Mouse (Mus musculus) liver, embryonic 13.5 days (tissue): Measurements from ENCODE around the gene Rps10. TPM values are rescaled to one million over a fixed set of nuclear protein-coding genes. Genes with fewer than 3 reads are reported as not detected.
"Not testable (repeated sequence)": the region's sequence is repeated elsewhere in the genome, so short reads cannot be mapped to it uniquely, and the experiment has no call there.

Experiments
- ATAC-seq: fragments of 200-750 bp; cut with Nextera tagmentation; 2 replicates; pipeline ENCODE4 v1.8.0; 2017; ENCODE audit warnings: low read depth, mild to moderate bottlenecking, moderate number of reproducible peaks, moderate library complexity
- DNase-seq: peaks from one replicate; pipeline ENCODE4 v3.0.0; 2022
- H3K27ac ChIP-seq: fragments of 300-500 bp; sonication (generic); 2 replicates; pipeline ENCODE4 v1.5.1; 2015; ENCODE audit warnings: moderate library complexity, mild to moderate bottlenecking, inconsistent platforms
- H3K27me3 ChIP-seq: fragments of 300-500 bp; sonication (generic); 2 replicates; pipeline ENCODE4 v1.6.1; 2015; ENCODE audit warnings: mild to moderate bottlenecking, inconsistent platforms
- H3K36me3 ChIP-seq: fragments of 300-500 bp; sonication (generic); 2 replicates; pipeline ENCODE4 v1.6.1; 2015; ENCODE audit warnings: mild to moderate bottlenecking, inconsistent platforms
- H3K4me1 ChIP-seq: fragments of 300-500 bp; sonication (generic); replicated peaks from 2 replicates; pipeline ENCODE4 v1.6.1; 2015; ENCODE audit warnings: inconsistent platforms
- H3K4me2 ChIP-seq: fragments of 300-500 bp; sonication (generic); 2 replicates; pipeline ENCODE4 v1.6.1; 2015; ENCODE audit warnings: inconsistent platforms, mild to moderate bottlenecking, moderate library complexity
- H3K4me3 ChIP-seq: fragments of 300-500 bp; sonication (generic); replicated peaks from 2 replicates; pipeline ENCODE4 v1.5.1; 2015; ENCODE audit warnings: mild to moderate bottlenecking, inconsistent platforms
- H3K9ac ChIP-seq: fragments of 300-500 bp; sonication (generic); 2 replicates; pipeline ENCODE4 v1.6.1; 2015; ENCODE audit warnings: mild to moderate bottlenecking, inconsistent platforms
- H3K9me3 ChIP-seq: fragments of 300-500 bp; sonication (generic); replicated peaks from 2 replicates; pipeline ENCODE4 v1.6.1; 2016; ENCODE audit warnings: inconsistent platforms
- WGBS: fragments of 180-500 bp; shearing (Covaris S2); methylation state at CpG from one replicate; pipeline ENCODE4 v1.1.7; 2015; ENCODE audit not compliant: insufficient replicate concordance; 5-methylcytosine and 5-hydroxymethylcytosine counted together
- polyA plus RNA-seq: library from polyadenylated mRNA; unstranded; fragments of >200 nt; fragmentation: Nextera tagmentation; extraction: Ambion mirVana; gene quantifications from 2 replicates; pipeline ENCODE4 v1.2.1, GENCODE M21; 2015

Rps10 gene
- polyA plus RNA-seq, 1 experiment from 2014 or later, result 786 TPM

DNA sequence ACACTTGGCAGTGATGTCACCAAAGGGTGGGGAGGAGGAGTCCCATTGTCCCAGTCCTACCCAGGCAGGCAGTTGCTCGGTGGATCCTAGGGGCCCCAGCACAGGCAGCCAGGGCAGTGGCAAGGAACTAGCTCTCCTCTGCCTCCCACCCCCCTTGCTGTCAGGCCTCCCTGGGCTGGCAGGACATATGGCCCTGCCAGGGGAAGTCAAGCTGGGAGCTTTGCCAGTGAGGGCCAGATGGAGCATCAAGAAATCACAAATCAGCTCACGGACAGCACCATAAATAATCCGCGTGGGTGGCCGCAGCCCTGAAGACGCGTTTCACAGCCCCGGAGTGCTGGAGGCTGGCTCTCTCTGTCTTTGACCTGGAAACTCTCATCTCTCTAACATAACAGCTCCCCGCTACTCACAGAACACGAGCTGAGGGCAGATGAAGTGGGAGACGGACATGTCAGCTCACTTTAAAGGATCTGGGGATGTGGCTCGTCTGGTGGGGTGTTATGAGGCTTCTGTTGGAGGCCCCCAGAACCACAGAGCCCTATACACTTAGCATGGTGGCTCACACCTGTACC lies 6.1 kb upstream of the Rps10 start:
- Histone ChIP-seq H3K9ac (no peak overlapping the region), H3K27me3 (no peaks in the 10 kb centered on the region), H3K4me1 (peaks cover 10% of the 10 kb centered on the region; the same call in 1 of the 2 replicates), H3K4me3 (no peak overlapping the region), H3K36me3 (no peaks in the 10 kb centered on the region), H3K9me3 (no peaks in the 10 kb centered on the region), H3K4me2 (no peak overlapping the region), H3K27ac (no peak overlapping the region)
- WGBS, result 38% methylated on average over 12 of the region's 12 CpGs
- DNase-seq, result no peak
- no peak for ATAC-seq

DNA sequence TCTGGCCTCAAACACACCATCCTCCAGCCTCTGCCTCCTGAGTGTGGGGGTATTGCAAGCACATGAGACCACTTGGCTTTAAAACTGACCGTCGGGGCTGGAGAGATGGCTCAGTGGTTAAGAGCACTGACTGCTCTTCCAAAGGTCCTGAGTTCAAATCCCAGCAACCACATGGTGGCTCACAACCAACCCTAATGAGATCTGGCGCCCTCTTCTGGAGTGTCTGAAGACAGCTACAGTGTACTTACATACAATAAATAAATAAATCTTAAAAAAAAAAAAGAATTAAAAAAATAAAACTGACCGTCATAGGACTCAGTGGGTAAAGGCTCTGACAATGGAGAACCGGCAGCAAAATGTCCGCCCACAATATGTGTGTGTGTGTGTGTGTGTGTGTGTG lies 3.4 kb upstream of the Rps10 start:
- not testable (repeated sequence) for H3K9ac ChIP-seq, DNase-seq, H3K27me3 ChIP-seq, H3K27ac ChIP-seq, ATAC-seq, H3K36me3 ChIP-seq, H3K4me2 ChIP-seq, H3K9me3 ChIP-seq, H3K4me3 ChIP-seq
- H3K4me1 ChIP-seq, result peaks cover 27% of the 10 kb centered on the region
- WGBS, result 77% methylated on average over 6 of the region's 6 CpGs

DNA sequence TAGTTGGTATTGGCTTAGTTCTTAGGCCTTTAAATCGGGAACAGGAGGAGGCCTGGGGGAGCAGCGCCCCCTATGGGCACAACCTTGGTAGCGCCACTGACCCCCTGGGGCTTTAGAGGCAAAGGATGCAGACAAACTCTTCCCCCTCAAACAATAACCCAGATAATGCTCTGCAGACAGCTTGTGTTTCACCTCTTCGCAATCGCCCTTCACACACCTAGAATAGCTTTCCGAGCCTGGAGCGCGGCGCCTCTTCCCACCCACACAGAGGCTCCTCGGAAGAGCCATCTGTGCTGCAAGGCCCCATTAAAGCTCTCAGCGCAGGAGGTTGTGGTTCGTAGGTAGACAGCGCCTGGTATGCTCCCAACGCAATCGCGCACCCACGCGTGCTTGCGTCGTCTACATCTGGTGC lies 2.5 kb upstream of the Rps10 start:
- H3K27me3 ChIP-seq, result no peaks in the 10 kb centered on the region
- H3K9ac ChIP-seq, result no peak overlapping the region
- DNase-seq (peak; percentile 33), ATAC-seq (no peak)
- H3K27ac ChIP-seq, result no peak overlapping the region
- H3K4me2 ChIP-seq, result no peak overlapping the region
- peaks cover 31% of the 10 kb centered on the region for H3K4me1 ChIP-seq
- 78% methylated on average over 20 of the region's 20 CpGs for WGBS
- no peak overlapping the region for H3K4me3 ChIP-seq
- H3K36me3 ChIP-seq, result peaks cover 3% of the 10 kb centered on the region
- H3K9me3 ChIP-seq, result no peaks in the 10 kb centered on the region

DNA sequence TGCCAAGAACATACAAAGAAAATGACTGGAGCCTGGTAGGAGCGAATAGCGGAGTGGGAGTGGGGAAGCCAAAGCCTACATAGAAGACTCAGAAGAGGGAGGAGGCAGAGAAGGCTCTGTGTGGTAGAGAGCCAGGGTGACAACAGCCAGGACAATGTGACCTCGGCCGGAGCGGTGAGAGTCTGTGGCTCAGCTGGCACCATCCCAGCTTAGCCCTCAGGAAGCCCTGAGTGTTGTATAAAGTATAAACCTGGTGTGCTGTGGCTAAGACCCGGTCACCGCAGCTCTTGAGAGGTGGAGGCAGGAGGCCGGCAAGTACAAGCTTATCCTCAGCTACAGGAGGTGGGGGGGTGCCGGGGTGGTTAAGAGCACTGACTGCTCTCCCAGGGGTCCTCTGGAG lies 864 bp upstream of the Rps10 start:
- Histone ChIP-seq H3K4me3 (no peak overlapping the region), H3K9me3 (no peaks in the 10 kb centered on the region), H3K4me2 (no peak overlapping the region), H3K4me1 (peaks cover 37% of the 10 kb centered on the region), H3K9ac (no peak overlapping the region), H3K36me3 (peaks cover 19% of the 10 kb centered on the region), H3K27ac (0 out of 2 replicates have a peak overlapping the region, but pooled peaks have one; percentile 34), H3K27me3 (no peaks in the 10 kb centered on the region)
- DNase-seq (no peak), ATAC-seq (no peak)
- WGBS, result 73% methylated on average over 9 of the region's 9 CpGs

DNA sequence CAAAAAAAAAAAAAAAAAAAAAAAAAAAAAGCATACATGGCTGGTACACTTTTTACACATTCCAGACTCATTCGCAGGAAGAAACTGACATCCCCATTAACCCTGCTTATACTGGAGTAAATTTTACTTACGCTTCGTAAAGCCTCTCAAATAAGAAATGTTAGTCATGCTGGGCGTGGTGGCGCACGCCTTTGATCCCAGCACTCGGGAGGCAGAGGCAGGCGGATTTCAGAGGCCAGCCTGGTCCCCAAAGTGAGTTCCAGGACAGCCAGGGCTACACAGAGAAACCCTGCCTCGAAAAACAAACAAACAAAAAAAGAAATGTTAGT lies 930 bp downstream of the Rps10 start:
- not testable (repeated sequence) for DNase-seq, H3K9me3 ChIP-seq, H3K27me3 ChIP-seq
- peaks cover 37% of the 10 kb centered on the region for H3K36me3 ChIP-seq
- peaks cover 52% of the 10 kb centered on the region for H3K4me1 ChIP-seq
- ATAC-seq, result 0 out of 2 replicates have a peak, but pooled peaks have one; percentile 1
- 26% methylated on average over 9 of the region's 9 CpGs for WGBS
- peak overlapping the region; percentile 88 for H3K4me3 ChIP-seq
- peak overlapping the region; percentile 69 for H3K27ac ChIP-seq
- peak overlapping the region; percentile 96 for H3K9ac ChIP-seq
- H3K4me2 ChIP-seq, result peak overlapping the region; percentile 89

DNA sequence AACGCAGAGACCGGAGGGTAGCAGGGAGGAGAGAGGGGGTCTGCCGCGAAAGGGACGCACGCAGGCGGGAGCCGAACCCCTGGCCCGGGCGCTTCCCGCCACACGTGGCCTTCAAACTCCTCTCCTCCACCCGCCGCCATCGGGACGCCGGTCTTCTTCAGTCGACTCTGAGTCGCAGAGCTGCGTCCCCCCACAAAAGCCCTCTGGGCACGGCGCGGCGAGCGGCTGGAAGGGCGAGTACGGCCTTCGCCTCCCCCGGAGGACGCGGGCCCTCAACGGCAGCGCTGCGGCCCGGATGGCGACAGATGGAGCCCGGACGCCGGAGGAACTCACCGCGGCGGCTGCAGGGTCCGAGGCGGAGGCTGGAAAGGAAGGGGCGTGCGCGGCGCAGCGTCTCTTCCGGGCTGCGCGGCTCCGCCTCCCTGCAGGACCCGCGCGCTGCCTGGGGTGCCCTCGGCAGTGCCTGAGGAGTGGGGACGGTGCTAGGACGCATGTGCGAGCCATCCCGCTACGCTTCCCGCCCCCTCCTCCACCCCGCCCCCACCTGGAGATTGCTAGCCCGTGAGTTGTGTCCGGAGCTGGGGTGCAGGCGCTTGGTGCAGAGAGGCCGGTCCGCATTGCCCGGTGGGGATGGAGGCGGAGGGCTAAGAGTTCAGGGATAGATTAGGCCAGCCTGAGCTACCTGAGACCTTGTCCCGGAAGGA lies 1.4 kb downstream of the Rps10 start, which contains the start of gene RPS10-NUDT3:
RPS10-NUDT3 (minus strand) TSS at position 352 of the 704 bp plus-strand sequence.
- Histone ChIP-seq H3K4me1 (peaks cover 52% of the 10 kb centered on the region), H3K4me3 (peak within 1 kb of the TSS; percentile 88), H3K27ac (peak within 1 kb of the TSS; percentile 86), H3K27me3 (no peaks in the 10 kb centered on the region), H3K4me2 (peak within 1 kb of the TSS; percentile 89), H3K9me3 (no peaks in the 10 kb centered on the region), H3K9ac (peak within 1 kb of the TSS; percentile 96), H3K36me3 (peaks cover 42% of the 10 kb centered on the region)
- ATAC-seq (peak; percentile 96), DNase-seq (peak; percentile 88)
- under 1% methylated on average over 72 of the region's 72 CpGs for WGBS

DNA sequence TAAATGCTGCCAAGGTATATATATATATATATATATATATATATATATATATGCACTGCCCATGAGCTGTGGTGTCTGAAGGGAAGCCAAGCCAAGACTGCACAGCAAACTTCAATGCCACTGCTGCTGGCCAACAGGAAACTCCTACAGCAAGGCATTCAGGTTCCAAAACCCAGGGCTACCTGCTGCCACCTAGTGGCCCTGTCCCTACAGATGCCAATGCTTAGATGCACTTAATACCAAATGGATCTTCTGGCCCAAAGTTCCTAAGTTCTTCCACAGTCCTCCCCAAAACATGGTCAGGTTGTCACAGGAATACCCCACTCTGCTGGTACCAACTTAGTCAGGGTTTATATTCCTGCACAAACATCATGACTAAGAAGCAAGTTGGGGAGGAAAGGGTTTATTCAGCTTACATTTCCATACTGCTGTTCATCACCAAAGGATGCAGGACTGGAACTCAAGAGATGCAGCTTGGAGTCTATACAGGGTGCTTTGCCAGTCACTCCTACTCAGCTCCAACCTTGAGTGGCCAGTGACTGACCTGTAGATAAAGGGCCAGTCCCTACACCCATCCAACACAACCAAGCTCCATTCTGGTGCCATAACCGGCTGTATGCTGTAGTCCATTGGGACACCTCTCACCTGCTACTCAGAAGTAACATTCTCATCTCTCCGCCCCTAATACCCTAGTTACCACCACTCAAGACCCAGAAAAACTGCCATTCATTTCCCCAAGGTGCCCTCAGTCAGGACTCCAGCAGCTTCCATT lies 7.0 kb downstream of the Rps10 start:
- peak; percentile 35 for ATAC-seq
- Histone ChIP-seq H3K9ac (no peak overlapping the region), H3K27me3 (no peaks in the 10 kb centered on the region), H3K27ac (peak overlapping the region; percentile 34; the same call in 1 of the 2 replicates), H3K9me3 (no peaks in the 10 kb centered on the region), H3K4me2 (no peak overlapping the region), H3K4me1 (peaks cover 53% of the 10 kb centered on the region), H3K36me3 (peaks cover 49% of the 10 kb centered on the region), H3K4me3 (no peak overlapping the region)
- WGBS, result 67% methylated on average over 2 of the region's 2 CpGs
- DNase-seq, result peak; percentile 61

DNA sequence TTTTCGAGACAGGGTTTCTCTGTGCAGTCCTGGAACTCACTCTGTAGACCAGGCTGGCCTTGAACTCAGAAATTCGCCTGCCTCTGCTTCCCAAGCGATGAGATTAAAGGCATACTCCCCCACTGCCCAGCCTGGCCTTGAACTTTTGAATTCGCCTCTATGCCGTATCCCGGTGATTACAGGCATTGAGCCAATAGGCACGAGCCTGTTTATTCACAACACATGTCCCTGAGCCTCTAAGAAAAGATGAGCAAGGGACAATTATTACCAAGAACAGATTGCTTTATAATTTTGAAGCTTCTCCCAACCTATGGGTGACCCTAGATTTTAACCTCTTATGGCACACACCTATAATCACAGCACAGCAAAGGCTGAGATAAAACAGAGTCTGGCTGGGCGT lies 8.1 kb downstream of the Rps10 start:
- Histone ChIP-seq H3K9me3 (no peaks in the 10 kb centered on the region), H3K4me1 (peaks cover 52% of the 10 kb centered on the region), H3K36me3 (peaks cover 41% of the 10 kb centered on the region), H3K9ac (no peak overlapping the region), H3K27me3 (no peaks in the 10 kb centered on the region), H3K4me3 (no peak overlapping the region), H3K27ac (no peak overlapping the region), H3K4me2 (no peak overlapping the region)
- no peak for ATAC-seq
- no peak for DNase-seq
- 78% methylated on average over 8 of the region's 8 CpGs for WGBS

DNA sequence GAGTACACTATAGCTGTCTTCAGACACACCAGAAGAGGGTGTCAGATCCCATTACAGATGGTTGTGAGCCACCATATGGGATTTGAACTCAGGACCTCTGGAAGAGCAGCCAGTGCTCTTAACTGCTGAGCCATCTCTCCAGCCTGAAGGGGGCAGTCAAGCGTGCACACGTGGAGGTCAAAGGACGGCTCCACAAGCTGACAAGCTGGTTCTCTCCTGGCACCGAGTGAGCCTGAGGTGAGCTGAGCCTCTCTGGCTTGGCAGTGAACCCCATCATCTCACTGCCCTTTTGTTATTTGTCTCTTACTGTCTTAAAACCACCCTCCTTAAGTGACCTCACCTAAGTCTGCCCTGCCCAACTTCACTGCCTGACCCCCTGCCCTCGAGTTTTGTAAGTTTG lies 9.0 kb downstream of the Rps10 start:
- no peak for DNase-seq
- H3K4me2 ChIP-seq, result no peak overlapping the region
- H3K36me3 ChIP-seq, result peaks cover 32% of the 10 kb centered on the region
- H3K9me3 ChIP-seq, result no peaks in the 10 kb centered on the region
- H3K27ac ChIP-seq, result no peak overlapping the region
- WGBS, result 37% methylated on average over 5 of the region's 5 CpGs
- no peak overlapping the region for H3K9ac ChIP-seq
- H3K4me1 ChIP-seq, result peaks cover 43% of the 10 kb centered on the region
- no peaks in the 10 kb centered on the region for H3K27me3 ChIP-seq
- no peak overlapping the region for H3K4me3 ChIP-seq
- ATAC-seq, result no peak

DNA sequence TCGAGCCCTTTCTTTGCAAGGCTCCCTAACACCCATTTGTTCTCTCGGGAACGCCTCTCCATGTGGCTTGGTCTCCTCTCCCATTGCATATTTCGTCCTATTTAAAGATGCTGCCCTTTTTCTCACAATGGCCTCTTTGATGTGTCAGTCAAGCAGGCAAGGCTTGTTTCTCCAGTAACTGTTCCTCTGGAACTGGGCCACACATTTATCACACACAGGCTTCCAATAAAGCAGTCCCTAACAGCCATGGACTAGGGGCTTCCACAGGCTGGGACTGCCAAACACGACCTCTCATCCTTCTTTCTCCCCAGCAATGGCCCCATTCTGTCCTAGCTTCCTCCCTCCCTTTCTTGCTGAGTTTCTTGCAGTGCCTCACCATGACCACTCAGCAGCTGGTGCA lies 9.8 kb downstream of the Rps10 start:
- Histone ChIP-seq H3K4me1 (peaks cover 43% of the 10 kb centered on the region), H3K27ac (no peak overlapping the region), H3K9ac (no peak overlapping the region), H3K4me2 (no peak overlapping the region), H3K27me3 (no peaks in the 10 kb centered on the region), H3K4me3 (no peak overlapping the region), H3K9me3 (no peaks in the 10 kb centered on the region), H3K36me3 (peaks cover 24% of the 10 kb centered on the region)
- ATAC-seq (no peak), DNase-seq (no peak)
- WGBS, result 51% methylated on average over 5 of the region's 5 CpGs

DNA sequence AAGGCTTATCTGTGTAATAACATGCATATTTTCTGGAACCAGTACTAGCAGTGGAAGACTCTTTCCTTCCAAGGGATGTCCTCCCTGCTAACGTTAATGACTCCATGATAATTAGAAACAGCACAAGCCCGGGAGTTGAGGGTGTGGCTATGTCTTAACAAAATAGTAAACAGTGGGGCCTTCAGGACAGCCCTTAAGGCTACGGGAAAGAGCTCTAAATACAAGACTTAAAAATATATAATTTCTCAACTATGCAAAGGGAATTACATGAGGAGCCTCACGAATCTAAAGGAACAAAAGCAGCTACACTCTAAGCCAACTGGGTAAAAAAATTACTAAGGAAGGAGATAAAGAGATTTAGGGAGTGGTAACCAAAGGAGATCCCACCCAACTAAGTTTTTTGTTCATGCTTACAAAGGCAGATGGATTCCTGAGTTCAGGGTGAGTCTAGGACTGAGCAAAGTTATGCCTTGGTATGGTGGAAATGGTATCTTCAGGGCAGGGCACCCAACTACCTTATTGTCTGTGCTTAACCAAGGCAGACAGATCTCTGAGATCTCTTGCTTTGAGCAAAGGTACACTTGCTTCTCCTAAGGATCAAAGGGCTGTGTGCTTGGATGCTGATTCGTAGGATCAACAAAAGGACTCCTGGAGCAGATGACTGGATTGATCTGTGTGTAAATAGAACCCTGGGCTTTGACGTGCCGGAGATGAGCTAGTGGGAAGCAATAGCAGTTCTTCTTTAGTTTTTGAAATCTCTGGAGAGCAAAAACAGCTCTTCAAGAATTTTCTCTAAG lies 10.8 kb downstream of the Rps10 start:
- H3K4me1 ChIP-seq, result peaks cover 45% of the 10 kb centered on the region
- H3K27ac ChIP-seq, result no peak overlapping the region
- H3K4me3 ChIP-seq, result no peak overlapping the region
- DNase-seq (no peak), ATAC-seq (no peak)
- H3K9me3 ChIP-seq, result no peaks in the 10 kb centered on the region
- no peaks in the 10 kb centered on the region for H3K27me3 ChIP-seq
- WGBS, result 52% methylated on average over 7 of the region's 7 CpGs
- H3K4me2 ChIP-seq, result no peak overlapping the region
- no peak overlapping the region for H3K9ac ChIP-seq
- peaks cover 14% of the 10 kb centered on the region for H3K36me3 ChIP-seq
